Mouse (Mus musculus) embryonic facial prominence, embryonic 14.5 days (tissue): ENCODE results near the gene Tmem256. TPM values are rescaled to one million over a fixed set of nuclear protein-coding genes. Genes with fewer than 3 reads are reported as not detected.
"Not testable (repeated sequence)": the region's sequence is repeated elsewhere in the genome, so short reads cannot be mapped to it uniquely, and the experiment has no call there.

Experiments used
- ATAC-seq: fragments of 200-750 bp; cut with Nextera tagmentation; 2 replicates; pipeline ENCODE4 v1.8.0; 2017; ENCODE audit warnings: low read depth, moderate number of reproducible peaks, moderate TSS enrichment
- DNase-seq: peaks from one replicate; pipeline ENCODE4 v3.0.0-alpha.2; 2015; ENCODE audit warnings: low spot score
- H3K27ac ChIP-seq: fragments of 300-500 bp; sonication (generic); replicated peaks from 2 replicates; pipeline ENCODE4 v1.5.1; 2014; ENCODE audit warnings: low read depth, mild to moderate bottlenecking, low read length, moderate library complexity
- H3K27me3 ChIP-seq: fragments of 300-500 bp; sonication (generic); replicated peaks from 2 replicates; pipeline ENCODE4 v1.6.1; 2014; ENCODE audit warnings: low read length; ENCODE audit not compliant: control insufficient read depth, insufficient read depth
- H3K36me3 ChIP-seq: fragments of 300-500 bp; sonication (generic); 2 replicates; pipeline ENCODE4 v1.6.1; 2014; ENCODE audit warnings: low read length, mixed read lengths; ENCODE audit not compliant: control insufficient read depth, insufficient read depth
- H3K4me1 ChIP-seq: fragments of 300-500 bp; sonication (generic); 2 replicates; pipeline ENCODE4 v1.6.1; 2014; ENCODE audit warnings: antibody characterized with exemption, low read length; ENCODE audit not compliant: control insufficient read depth, insufficient read depth
- H3K4me2 ChIP-seq: fragments of 300-500 bp; sonication (generic); 2 replicates; pipeline ENCODE4 v1.6.1; 2014; ENCODE audit warnings: low read depth, mild to moderate bottlenecking, low read length, moderate library complexity, mixed read lengths
- H3K4me3 ChIP-seq: fragments of 300-500 bp; sonication (generic); 2 replicates; pipeline ENCODE4 v1.5.1; 2014; ENCODE audit warnings: low read depth, mild to moderate bottlenecking, low read length
- H3K9ac ChIP-seq: fragments of 300-500 bp; sonication (generic); 2 replicates; pipeline ENCODE4 v1.6.1; 2014; ENCODE audit warnings: low read depth, mild to moderate bottlenecking, low read length, moderate library complexity, mixed read lengths
- H3K9me3 ChIP-seq: fragments of 300-500 bp; sonication (generic); 2 replicates; pipeline ENCODE4 v1.6.1; 2016; ENCODE audit warnings: low read length; ENCODE audit not compliant: control insufficient read depth
- WGBS: fragments of 180-500 bp; shearing (Covaris S2); extraction: QIAGEN DNeasy Blood & Tissue Kit; methylation state at CpG from one replicate; pipeline ENCODE4 v1.1.7; 2014; 5-methylcytosine and 5-hydroxymethylcytosine counted together
- polyA plus RNA-seq: library from polyadenylated mRNA; unstranded; fragments of >200 nt; fragmentation: Nextera tagmentation; extraction: Ambion mirVana; gene quantifications from 2 replicates; pipeline ENCODE4 v1.2.1, GENCODE M21; 2014

Gene Tmem256
- polyA plus RNA-seq, 1 experiment from 2014 or later = 379 TPM

DNA sequence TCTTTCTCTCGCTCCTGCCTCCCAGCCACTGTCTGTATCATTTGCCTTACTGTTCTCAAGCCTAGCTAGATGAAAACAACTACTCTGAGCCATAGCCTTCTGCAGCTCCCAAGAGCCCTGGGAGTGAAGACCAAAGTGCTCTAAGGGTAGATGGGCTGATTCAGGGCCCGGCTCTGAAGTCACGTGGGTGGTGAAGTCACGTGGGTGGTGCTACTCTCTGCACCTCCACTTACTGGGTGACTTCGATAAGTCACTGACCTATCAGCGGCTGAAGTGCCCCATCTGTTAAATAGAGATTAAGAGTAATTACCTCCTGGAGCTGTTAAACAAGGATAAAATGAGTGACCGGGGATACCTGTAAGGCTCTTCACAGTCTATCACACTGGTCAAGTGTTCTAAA lies 15.7 kb downstream of the Tmem256 start:
- no peak overlapping the region for H3K27ac ChIP-seq
- H3K4me2 ChIP-seq = no peak overlapping the region
- ATAC-seq (no peak), DNase-seq (no peak)
- peaks cover 38% of the 10 kb centered on the region for H3K36me3 ChIP-seq
- no peaks in the 10 kb centered on the region for H3K9me3 ChIP-seq
- WGBS = 62% methylated on average over 7 of the region's 7 CpGs
- 0 out of 2 replicates have a peak, but pooled peaks cover 5% of the 10 kb centered on the region for H3K4me1 ChIP-seq
- H3K4me3 ChIP-seq = no peak overlapping the region
- peaks cover 9% of the 10 kb centered on the region for H3K27me3 ChIP-seq
- no peak overlapping the region for H3K9ac ChIP-seq

DNA sequence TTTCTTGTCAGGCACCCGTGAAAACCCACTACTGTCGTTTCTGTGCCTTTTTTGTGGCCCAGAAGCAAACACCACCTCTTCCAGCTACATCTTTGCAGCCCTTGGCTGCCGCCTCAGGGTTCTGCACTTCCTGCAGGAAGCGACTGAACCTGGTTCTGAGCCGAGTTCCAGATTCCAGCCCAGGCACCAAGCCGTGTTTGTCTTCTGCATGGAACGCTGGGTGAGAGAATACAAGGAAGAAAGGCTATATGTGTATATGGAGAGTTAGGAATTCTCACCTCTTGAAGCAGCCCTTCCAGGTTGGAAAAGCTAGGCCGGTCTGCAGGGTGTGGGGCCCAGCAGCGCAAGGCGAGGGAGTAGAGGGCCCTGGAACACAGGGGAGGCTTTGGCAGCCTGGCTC lies 16.4 kb downstream of the Tmem256 start:
- Histone ChIP-seq H3K9me3 (no peaks in the 10 kb centered on the region), H3K4me3 (no peak overlapping the region), H3K4me2 (no peak overlapping the region), H3K27ac (no peak overlapping the region), H3K9ac (no peak overlapping the region), H3K27me3 (peaks cover 12% of the 10 kb centered on the region), H3K4me1 (0 out of 2 replicates have a peak, but pooled peaks cover 5% of the 10 kb centered on the region), H3K36me3 (peaks cover 31% of the 10 kb centered on the region)
- 81% methylated on average over 10 of the region's 10 CpGs for WGBS
- no peak for DNase-seq
- ATAC-seq = no peak

DNA sequence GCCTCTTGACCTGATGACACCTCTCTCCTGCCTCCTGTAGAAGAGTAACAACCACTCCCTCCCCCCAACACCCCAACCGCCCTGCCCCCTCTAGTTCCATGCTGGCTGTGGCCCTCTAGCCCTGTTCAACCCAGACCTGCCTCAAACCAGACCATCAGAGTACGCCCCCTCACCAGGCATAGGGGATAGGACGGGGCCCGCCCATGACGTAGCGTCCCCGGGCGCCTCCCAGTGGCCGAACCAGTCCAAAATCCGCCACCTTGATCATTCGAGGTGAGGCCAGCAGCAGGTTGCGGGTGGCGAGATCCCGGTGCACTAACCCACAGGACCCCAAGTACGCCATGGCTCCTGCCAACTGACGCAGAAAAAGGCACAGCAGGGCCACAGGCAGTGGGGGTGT lies 17.0 kb downstream of the Tmem256 start:
- WGBS = 21% methylated on average over 16 of the region's 16 CpGs
- DNase-seq = no peak
- Histone ChIP-seq H3K4me3 (no peak overlapping the region), H3K4me1 (0 out of 2 replicates have a peak, but pooled peaks cover 5% of the 10 kb centered on the region), H3K36me3 (peaks cover 24% of the 10 kb centered on the region), H3K9me3 (no peaks in the 10 kb centered on the region), H3K4me2 (no peak overlapping the region), H3K9ac (no peak overlapping the region), H3K27ac (no peak overlapping the region), H3K27me3 (peaks cover 12% of the 10 kb centered on the region)
- ATAC-seq = no peak

DNA sequence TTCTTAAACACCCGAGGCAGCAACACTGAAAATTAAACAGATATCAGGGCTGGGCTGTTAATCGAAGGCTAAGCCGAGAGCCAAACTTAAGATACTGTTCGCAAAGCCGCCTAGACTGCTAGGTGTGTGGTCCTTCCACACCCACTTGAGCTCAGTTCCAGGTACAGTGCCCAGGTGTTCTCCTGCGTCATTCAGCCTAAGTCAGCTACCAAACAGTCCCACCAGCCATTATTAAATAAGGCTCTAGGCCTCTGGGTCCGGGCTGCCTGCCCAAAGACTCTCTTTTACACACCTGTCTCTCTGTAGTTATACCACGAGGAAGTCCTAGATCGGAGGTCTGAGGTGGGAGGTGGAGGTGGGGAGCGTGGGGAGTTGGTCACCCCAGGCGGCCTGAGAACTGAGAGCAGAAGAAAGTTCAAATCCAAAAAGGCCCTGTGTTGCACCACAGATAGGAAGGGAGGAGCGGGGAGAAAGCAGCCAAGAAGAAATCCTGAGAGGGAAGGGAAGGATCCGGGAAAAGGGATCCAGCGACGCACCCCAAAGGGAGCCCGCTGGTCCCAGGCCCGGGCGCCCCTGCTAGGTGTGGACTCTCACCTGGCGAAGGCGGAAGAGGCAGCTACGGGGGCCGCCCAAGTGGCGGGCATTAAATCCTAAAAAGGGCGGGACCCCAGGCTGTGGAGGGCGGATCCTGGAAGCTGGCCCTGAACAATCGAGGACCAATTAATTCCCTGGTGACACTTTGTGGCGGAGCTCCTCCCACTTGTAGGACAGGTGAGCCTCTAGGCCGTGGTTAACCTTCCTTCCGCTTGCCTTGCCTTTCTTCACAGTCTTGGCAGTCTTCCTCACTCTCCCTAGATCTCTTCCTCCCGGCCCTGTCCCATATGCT lies 20.0 kb downstream of the Tmem256 start, which contains the start of gene Tnk1:
TSS of gene Tnk1 (minus strand) at position 618 of the 886 bp plus-strand sequence.
- Histone ChIP-seq H3K27ac (peak within 1 kb of the TSS; percentile 54), H3K4me2 (peak within 1 kb of the TSS; percentile 36), H3K4me3 (peak within 1 kb of the TSS; percentile 20), H3K9me3 (no peaks in the 10 kb centered on the region), H3K27me3 (peaks cover 12% of the 10 kb centered on the region), H3K4me1 (no peaks in the 10 kb centered on the region), H3K36me3 (no peaks in the 10 kb centered on the region), H3K9ac (peak within 1 kb of the TSS; percentile 28; the same call in 1 of the 2 replicates)
- WGBS = 22% methylated on average over 29 of the region's 30 CpGs
- ATAC-seq (peak; percentile 64; the same call in 1 of the 2 replicates), DNase-seq (peak; percentile 74)

- H3K27me3 ChIP-seq, H3K9me3 ChIP-seq, H3K4me1 ChIP-seq, H3K4me3 ChIP-seq, H3K27ac ChIP-seq, ATAC-seq, H3K36me3 ChIP-seq, H3K9ac ChIP-seq, DNase-seq, H3K4me2 ChIP-seq: not testable (repeated sequence)
- WGBS = 70% methylated on average over 3 of the region's 3 CpGs
Measured at GRCm38 (mm10) chr11:69863729-69864128, 25.4 kb downstream of the Tmem256 start.

- Histone ChIP-seq H3K9ac (no peak overlapping the region), H3K9me3 (no peaks in the 10 kb centered on the region), H3K27ac (no peak overlapping the region), H3K4me3 (no peak overlapping the region), H3K27me3 (peaks cover under 1% of the 10 kb centered on the region; the same call in 1 of the 2 replicates), H3K36me3 (no peaks in the 10 kb centered on the region), H3K4me1 (no peaks in the 10 kb centered on the region), H3K4me2 (no peak overlapping the region)
- ATAC-seq (no peak), DNase-seq (no peak)
- 48% methylated on average over 8 of the region's 8 CpGs for WGBS
Measured at GRCm38 (mm10) chr11:69864138-69864860, 26.0 kb downstream of the Tmem256 start.

GRCm38 (mm10) chr11:69865561-69865960 lies 27.2 kb downstream of the Tmem256 start:
- DNase-seq (no peak), ATAC-seq (no peak)
- Histone ChIP-seq H3K9ac (no peak overlapping the region), H3K27me3 (no peaks in the 10 kb centered on the region), H3K9me3 (no peaks in the 10 kb centered on the region), H3K4me3 (no peak overlapping the region), H3K27ac (no peak overlapping the region), H3K36me3 (no peaks in the 10 kb centered on the region), H3K4me2 (no peak overlapping the region), H3K4me1 (no peaks in the 10 kb centered on the region)
- 81% methylated on average over 9 of the region's 9 CpGs for WGBS

GRCm38 (mm10) chr11:69867335-69867734 lies 29.0 kb downstream of the Tmem256 start:
- 72% methylated on average over 9 of the region's 9 CpGs for WGBS
- no peak overlapping the region for H3K27ac ChIP-seq
- no peaks in the 10 kb centered on the region for H3K36me3 ChIP-seq
- DNase-seq (no peak), ATAC-seq (no peak)
- H3K9ac ChIP-seq = no peak overlapping the region
- no peaks in the 10 kb centered on the region for H3K27me3 ChIP-seq
- H3K9me3 ChIP-seq = no peaks in the 10 kb centered on the region
- H3K4me3 ChIP-seq = no peak overlapping the region
- H3K4me2 ChIP-seq = no peak overlapping the region
- H3K4me1 ChIP-seq = no peaks in the 10 kb centered on the region
